In the genomic region with DNA sequence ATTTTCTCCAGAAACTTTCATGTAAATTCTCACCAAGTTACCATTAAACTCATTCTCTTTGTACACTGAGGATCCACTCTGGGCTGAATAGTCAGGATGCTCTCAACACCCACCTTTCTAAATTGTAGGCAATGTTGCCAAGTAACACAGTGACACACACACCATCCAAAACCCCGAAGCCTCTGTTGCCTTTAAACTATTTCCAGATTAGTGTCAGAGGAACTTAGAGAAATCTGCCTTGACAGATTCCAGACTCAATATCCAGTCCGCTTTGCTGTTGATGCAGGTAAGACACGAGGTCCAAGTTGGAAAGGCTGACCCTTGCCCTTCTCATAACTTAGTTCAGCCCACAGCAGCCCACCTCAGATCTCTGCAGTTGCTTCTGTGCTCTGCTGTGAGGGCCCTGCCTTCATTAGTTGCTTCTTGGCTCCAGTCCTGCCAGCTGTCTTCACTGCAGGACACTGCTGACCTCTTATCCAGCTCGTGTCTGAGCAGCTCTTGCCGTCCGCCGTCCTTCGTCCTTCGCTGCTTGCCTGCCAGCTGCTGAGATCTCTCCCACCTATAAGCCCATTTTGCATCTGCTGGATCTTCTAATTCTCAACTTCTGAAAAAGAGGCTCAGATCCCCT, we compare ENCODE assay signal across 11 mouse cellular contexts.
DNase-seq lines count a peak whose midpoint lies in the region; ATAC-seq and TF ChIP-seq lines count a peak whose summit lies in the region.
"Had no signal": no experiment of that assay in that cellular context is flagged by ENCODE, and none has a peak within 500 bp of the region (broad histone marks: within the 10 kb centered on the region; RNA-seq: fewer than 3 reads in every experiment).

No protein-coding gene starts in this region.

- no peaks in the 10 kb centered on the region for H3K27me3 ChIP-seq in heart, adult 2 months (ENCODE audit: control insufficient read depth, insufficient read depth, low read length)
- H3K27me3 ChIP-seq in heart, embryonic 11.5 days (ENCODE audit: control insufficient read depth, insufficient read depth, low read length) = no peaks in the 10 kb centered on the region
- H3K27me3 ChIP-seq in embryonic facial prominence, embryonic 12.5 days = no peaks in the 10 kb centered on the region
- no peaks in the 10 kb centered on the region for H3K27me3 ChIP-seq in heart, postnatal 0 days (ENCODE audit: control insufficient read depth, insufficient read depth, low read length)
- H3K27me3 ChIP-seq: forebrain, embryonic 15.5 days had no signal

- no peaks in the 10 kb centered on the region for H3K4me1 ChIP-seq in heart, adult 2 months (ENCODE audit: control insufficient read depth, insufficient read depth, low read length)
- H3K4me1 ChIP-seq in heart, embryonic 11.5 days (ENCODE audit: control insufficient read depth, insufficient read depth, low read length) = peaks cover 5% of the 10 kb centered on the region
- H3K4me1 ChIP-seq in embryonic facial prominence, embryonic 12.5 days = peaks cover 3% of the 10 kb centered on the region; the same call in 1 of the 2 replicates
- no peaks in the 10 kb centered on the region for H3K4me1 ChIP-seq in heart, postnatal 0 days (ENCODE audit: control insufficient read depth, insufficient read depth)
- H3K4me1 ChIP-seq: forebrain, embryonic 15.5 days had no signal

- no peaks in the 10 kb centered on the region for H3K9me3 ChIP-seq in heart, embryonic 11.5 days (replicated peaks; ENCODE audit: control insufficient read depth, low read length)
- no peaks in the 10 kb centered on the region for H3K9me3 ChIP-seq in embryonic facial prominence, embryonic 12.5 days
- H3K9me3 ChIP-seq in heart, postnatal 0 days (replicated peaks; ENCODE audit: control insufficient read depth, low read length) = no peaks in the 10 kb centered on the region
- H3K9me3 ChIP-seq: forebrain, embryonic 15.5 days had no signal

- no peaks in the 10 kb centered on the region for H3K36me3 ChIP-seq in heart, adult 2 months (ENCODE audit: control insufficient read depth, insufficient read depth, low read length)
- no peaks in the 10 kb centered on the region for H3K36me3 ChIP-seq in heart, embryonic 11.5 days (ENCODE audit: control insufficient read depth, insufficient read depth, low read length)
- H3K36me3 ChIP-seq in embryonic facial prominence, embryonic 12.5 days = no peaks in the 10 kb centered on the region
- no peaks in the 10 kb centered on the region for H3K36me3 ChIP-seq in heart, postnatal 0 days (replicated peaks; ENCODE audit: control insufficient read depth, insufficient read depth, low read length)
- H3K36me3 ChIP-seq: forebrain, embryonic 15.5 days had no signal

- 44% methylated on average over 9 of the region's 9 CpGs for WGBS in heart, adult 2 months
- WGBS in heart, embryonic 11.5 days (ENCODE audit: insufficient replicate concordance) = 17% methylated on average over 9 of the region's 9 CpGs
- 39% methylated on average over 9 of the region's 9 CpGs for WGBS in embryonic facial prominence, embryonic 12.5 days
- WGBS in heart, postnatal 0 days = 28% methylated on average over 9 of the region's 9 CpGs

- no peak for TF ChIP-seq POLR2A in heart, adult 2 months (IDR thresholded peaks at IDR 0.05; ENCODE audit: insufficient read depth, low read depth, low read length)

- H3K4me3 ChIP-seq in heart, adult 2 months = no peak overlapping the region
- H3K4me3 ChIP-seq in heart, embryonic 11.5 days (ENCODE audit: low read depth, low read length) = no peak overlapping the region
- H3K4me3 ChIP-seq in embryonic facial prominence, embryonic 12.5 days = no peak overlapping the region
- H3K4me3 ChIP-seq in heart, postnatal 0 days (ENCODE audit: low read depth, low read length) = no peak overlapping the region
- H3K4me3 ChIP-seq: forebrain, embryonic 15.5 days had no signal

- no peak overlapping the region for H3K27ac ChIP-seq in heart, adult 2 months
- no peak overlapping the region for H3K27ac ChIP-seq in heart, embryonic 11.5 days (ENCODE audit: low read depth, low read length)
- H3K27ac ChIP-seq in embryonic facial prominence, embryonic 12.5 days = no peak overlapping the region
- H3K27ac ChIP-seq in heart, postnatal 0 days (ENCODE audit: low read depth) = no peak overlapping the region
- H3K27ac ChIP-seq: forebrain, embryonic 15.5 days had no signal

- TF ChIP-seq EP300 in heart, adult 2 months (IDR thresholded peaks at IDR 0.05; ENCODE audit: insufficient read depth, low read depth, low read length) = no peak
- no peak for TF ChIP-seq EP300 in heart, postnatal 0 days (IDR thresholded peaks at IDR 0.05; ENCODE audit: low read depth)

- intact Hi-C loops in heart, adult 2 months (cut with DNase I) = no loop called here

- no peaks in the 10 kb centered on the region for H3K79me2 ChIP-seq in heart, adult 2 months (replicated peaks; ENCODE audit: control insufficient read depth, insufficient read depth, low read length)

- peak; percentile 32 to 38 for DNase-seq in heart, adult 2 months
- DNase-seq in Muller cell, postnatal 12 days (ENCODE audit: inconsistent ontology term) = peak; percentile 37
- DNase-seq in heart, postnatal 0 days (ENCODE audit: low spot score) = peak; percentile 28
- no peak for DNase-seq in right cerebral cortex, adult 18-20 months
- no peak for DNase-seq in right cerebral cortex, postnatal 14 days
- no peak for DNase-seq in kidney, postnatal 25 days
- DNase-seq: kidney, adult 18-20 months had no signal

- no peak for TF ChIP-seq CTCF in heart, adult 2 months (IDR thresholded peaks at IDR 0.05)
- TF ChIP-seq CTCF in heart, postnatal 0 days (IDR thresholded peaks at IDR 0.05; ENCODE audit: low read depth) = no peak

- no peak overlapping the region for H3K4me2 ChIP-seq in heart, embryonic 11.5 days
- no peak overlapping the region for H3K4me2 ChIP-seq in embryonic facial prominence, embryonic 12.5 days (replicated peaks)
- H3K4me2 ChIP-seq in heart, postnatal 0 days (ENCODE audit: low read depth, low read length) = no peak overlapping the region
- H3K4me2 ChIP-seq: forebrain, embryonic 15.5 days had no signal

- no peak overlapping the region for H3K9ac ChIP-seq in heart, adult 2 months (ENCODE audit: low read depth, low read length)
- H3K9ac ChIP-seq in heart, embryonic 11.5 days (ENCODE audit: low read depth, low read length) = no peak overlapping the region
- H3K9ac ChIP-seq in embryonic facial prominence, embryonic 12.5 days = no peak overlapping the region
- no peak overlapping the region for H3K9ac ChIP-seq in heart, postnatal 0 days (replicated peaks; ENCODE audit: low read depth, low read length)
- H3K9ac ChIP-seq: forebrain, embryonic 15.5 days had no signal

- no peak for ATAC-seq in heart, embryonic 11.5 days (replicated peaks; ENCODE audit: insufficient number of reproducible peaks, low FRiP score, low TSS enrichment)
- peak; percentile 56; the same call in 1 of the 2 replicates for ATAC-seq in embryonic facial prominence, embryonic 12.5 days (ENCODE audit: insufficient number of reproducible peaks, insufficient read depth, low FRiP score, low TSS enrichment)
- ATAC-seq in heart, postnatal 0 days (ENCODE audit: insufficient read depth, low read depth) = peak; percentile 53; the same call in 1 of the 2 replicates
- ATAC-seq: CD4-positive, CD25-positive, alpha-beta regulatory T cell, adult 4 months; forebrain, embryonic 15.5 days had no signal

Comparison
In these comparisons a context has a peak if more than half of its experiments do, and no peak if none do; other contexts are left out.
1. DNase-seq: peak in heart, adult 2 months (2 of 2), Muller cell, postnatal 12 days (single experiment) and heart, postnatal 0 days (single experiment); none in right cerebral cortex, adult 18-20 months (single experiment), right cerebral cortex, postnatal 14 days (single experiment) and kidney, postnatal 25 days (0 of 2).